Mouse (Mus musculus) liver, embryonic 12.5 days (tissue): ENCODE data around the gene Atp2b1. TPM values are rescaled to one million over a fixed set of nuclear protein-coding genes. Genes with fewer than 3 reads are reported as not detected.
"Not testable (repeated sequence)": the region's sequence is repeated elsewhere in the genome, so short reads cannot be mapped to it uniquely, and the experiment has no call there.

ENCODE experiments used
- ATAC-seq: fragments of 200-750 bp; cut with Nextera tagmentation; 2 replicates; pipeline ENCODE4 v1.8.0; 2017; ENCODE audit warnings: moderate number of reproducible peaks, mild to moderate bottlenecking, moderate library complexity
- H3K27ac ChIP-seq: fragments of 300-500 bp; sonication (generic); 2 replicates; pipeline ENCODE4 v1.5.1; 2016; ENCODE audit warnings: mild to moderate bottlenecking
- H3K27me3 ChIP-seq: fragments of 300-500 bp; sonication (generic); replicated peaks from 2 replicates; pipeline ENCODE4 v1.6.1; 2016; ENCODE audit warnings: mild to moderate bottlenecking, moderate library complexity
- H3K36me3 ChIP-seq: fragments of 300-500 bp; sonication (generic); 2 replicates; pipeline ENCODE4 v1.6.1; 2016; ENCODE audit warnings: mild to moderate bottlenecking, moderate library complexity
- H3K4me1 ChIP-seq: fragments of 300-500 bp; sonication (generic); 2 replicates; pipeline ENCODE4 v1.6.1; 2016
- H3K4me2 ChIP-seq: fragments of 300-500 bp; sonication (generic); 2 replicates; pipeline ENCODE4 v1.6.1; 2016; ENCODE audit warnings: mild to moderate bottlenecking, moderate library complexity
- H3K4me3 ChIP-seq: fragments of 300-500 bp; sonication (generic); 2 replicates; pipeline ENCODE4 v1.5.1; 2016; ENCODE audit warnings: mild to moderate bottlenecking, moderate library complexity
- H3K9ac ChIP-seq: fragments of 300-500 bp; sonication (generic); 2 replicates; pipeline ENCODE4 v1.6.1; 2016; ENCODE audit warnings: mild to moderate bottlenecking, moderate library complexity
- H3K9me3 ChIP-seq: fragments of 300-500 bp; sonication (generic); replicated peaks from 2 replicates; pipeline ENCODE4 v1.6.1; 2016; ENCODE audit warnings: mild to moderate bottlenecking, moderate library complexity
- WGBS: fragments of 180-500 bp; shearing (Covaris S2); methylation state at CpG from one replicate; pipeline ENCODE4 v1.1.7; 2016; ENCODE audit not compliant: insufficient replicate concordance; 5-methylcytosine and 5-hydroxymethylcytosine counted together
- polyA plus RNA-seq: library from polyadenylated mRNA; unstranded; fragments of >200 nt; fragmentation: Nextera tagmentation; extraction: Ambion mirVana; gene quantifications from 2 replicates; pipeline ENCODE4 v1.2.1, GENCODE M21; 2016

The Atp2b1 gene
- polyA plus RNA-seq, 1 experiment from 2014 or later = 46.9 TPM

DNA sequence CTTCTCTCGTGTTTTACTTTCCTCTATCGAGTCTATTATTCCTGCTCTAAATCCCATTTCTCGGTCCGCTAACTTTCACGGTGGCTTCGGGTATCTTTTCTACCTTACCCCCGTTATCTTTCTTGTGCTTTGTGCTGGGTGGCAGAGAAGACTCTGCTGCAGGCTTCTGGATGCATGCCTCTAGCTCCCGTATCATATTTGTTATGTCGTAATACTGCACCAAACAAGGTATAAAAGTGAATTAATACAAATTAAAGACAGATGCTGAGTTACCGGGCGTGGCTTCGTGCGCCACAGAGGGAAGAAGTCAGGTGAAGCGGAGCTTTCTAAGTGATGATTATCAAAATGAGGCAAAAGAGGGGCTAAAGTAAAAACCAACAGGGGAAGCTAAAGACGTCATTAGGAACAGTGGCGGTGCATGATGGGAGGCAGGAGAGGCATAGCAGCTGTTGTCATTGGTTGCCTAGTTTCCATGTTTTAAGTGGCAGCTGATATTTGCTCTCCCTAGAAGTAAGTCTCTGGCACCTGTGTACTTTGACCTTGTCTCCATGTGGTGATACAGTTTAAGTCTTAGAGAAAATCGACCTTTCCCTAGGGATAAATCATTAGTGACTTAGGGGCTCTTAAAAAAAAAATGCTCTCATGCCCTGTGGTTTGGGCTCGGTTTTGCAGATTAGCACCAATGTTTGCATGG is 58.9 kb downstream of the Atp2b1 start:
- H3K36me3 ChIP-seq = peaks cover 27% of the 10 kb centered on the region
- H3K27me3 ChIP-seq = no peaks in the 10 kb centered on the region
- no peak overlapping the region for H3K27ac ChIP-seq
- H3K9ac ChIP-seq = no peak overlapping the region
- no peak overlapping the region for H3K4me3 ChIP-seq
- H3K9me3 ChIP-seq = no peaks in the 10 kb centered on the region
- WGBS = 82% methylated on average over 18 of the region's 18 CpGs
- H3K4me1 ChIP-seq = peaks cover 9% of the 10 kb centered on the region
- ATAC-seq = no peak
- no peak overlapping the region for H3K4me2 ChIP-seq

GRCm38 (mm10) chr10:98974645-98975044 is 60.4 kb downstream of the Atp2b1 start:
- Histone ChIP-seq H3K4me1 (peaks cover 12% of the 10 kb centered on the region), H3K9ac (no peak overlapping the region), H3K9me3 (no peaks in the 10 kb centered on the region), H3K4me2 (no peak overlapping the region), H3K36me3 (peaks cover 14% of the 10 kb centered on the region; the same call in 1 of the 2 replicates), H3K4me3 (no peak overlapping the region), H3K27ac (no peak overlapping the region), H3K27me3 (no peaks in the 10 kb centered on the region)
- no peak for ATAC-seq
- 81% methylated on average over 3 of the region's 3 CpGs for WGBS

DNA sequence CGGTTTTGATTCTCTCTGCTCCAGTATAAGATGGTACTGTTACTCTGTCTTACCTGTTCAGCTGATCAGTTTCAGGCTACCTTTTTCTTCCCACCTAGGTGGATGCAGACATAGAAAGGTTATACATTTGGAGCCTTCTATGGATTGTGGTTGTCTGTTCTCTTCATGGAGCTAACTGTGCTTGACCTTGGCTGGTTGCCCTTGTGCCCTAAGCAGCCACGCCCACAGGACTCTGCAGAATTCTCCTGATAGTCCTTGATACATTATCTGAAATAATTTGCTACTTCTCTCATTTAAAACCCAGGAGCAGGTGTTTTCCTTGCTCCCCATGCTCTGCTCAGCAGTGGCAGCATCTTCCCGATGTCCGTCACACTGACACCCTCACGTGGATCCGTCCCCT is 61.4 kb downstream of the Atp2b1 start:
- Histone ChIP-seq H3K9me3 (no peaks in the 10 kb centered on the region), H3K4me1 (peaks cover 18% of the 10 kb centered on the region), H3K27me3 (no peaks in the 10 kb centered on the region), H3K27ac (no peak overlapping the region), H3K4me3 (no peak overlapping the region), H3K4me2 (no peak overlapping the region), H3K9ac (no peak overlapping the region), H3K36me3 (peaks cover 19% of the 10 kb centered on the region)
- ATAC-seq = no peak
- 80% methylated on average over 6 of the region's 6 CpGs for WGBS

- 80% methylated on average over 6 of the region's 6 CpGs for WGBS
- H3K9ac ChIP-seq = no peak overlapping the region
- H3K27me3 ChIP-seq = no peaks in the 10 kb centered on the region
- H3K4me3 ChIP-seq = no peak overlapping the region
- H3K36me3 ChIP-seq = peaks cover 13% of the 10 kb centered on the region
- no peak overlapping the region for H3K4me2 ChIP-seq
- H3K9me3 ChIP-seq = no peaks in the 10 kb centered on the region
- H3K27ac ChIP-seq = no peak overlapping the region
- H3K4me1 ChIP-seq = peaks cover 18% of the 10 kb centered on the region
- ATAC-seq = no peak
Observed at GRCm38 (mm10) chr10:98976877-98977494, 62.8 kb downstream of the Atp2b1 start.

- 71% methylated on average over 6 of the region's 6 CpGs for WGBS
- H3K4me1 ChIP-seq = peaks cover 17% of the 10 kb centered on the region
- no peaks in the 10 kb centered on the region for H3K9me3 ChIP-seq
- H3K36me3 ChIP-seq = peaks cover 17% of the 10 kb centered on the region
- no peak for ATAC-seq
- no peaks in the 10 kb centered on the region for H3K27me3 ChIP-seq
- no peak overlapping the region for H3K27ac ChIP-seq
- H3K4me2 ChIP-seq = no peak overlapping the region
- no peak overlapping the region for H3K9ac ChIP-seq
- H3K4me3 ChIP-seq = no peak overlapping the region
Observed at GRCm38 (mm10) chr10:98978766-98979165, 64.6 kb downstream of the Atp2b1 start.

DNA sequence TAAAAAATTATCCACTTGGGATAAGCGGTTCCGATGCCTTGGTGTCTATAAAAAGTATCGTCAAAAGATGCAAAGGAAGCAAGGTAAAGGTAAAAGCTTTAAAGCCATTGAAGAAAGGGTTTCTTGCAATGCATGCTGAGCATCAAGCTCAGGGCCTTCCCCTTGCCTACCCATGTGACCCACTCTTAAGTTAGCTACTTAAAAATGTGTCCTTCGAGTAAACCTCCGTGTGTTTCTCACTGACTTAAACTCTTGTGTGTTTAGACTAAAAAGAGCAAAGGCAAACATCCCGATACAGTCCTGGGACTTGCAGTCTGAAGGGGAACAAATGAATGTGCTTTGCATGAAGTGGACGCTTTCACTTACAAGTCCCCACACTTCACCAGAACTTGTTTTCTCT is 65.1 kb downstream of the Atp2b1 start:
- Histone ChIP-seq H3K9me3 (no peaks in the 10 kb centered on the region), H3K27ac (no peak overlapping the region), H3K4me1 (peaks cover 15% of the 10 kb centered on the region), H3K4me3 (no peak overlapping the region), H3K9ac (no peak overlapping the region), H3K4me2 (no peak overlapping the region), H3K27me3 (no peaks in the 10 kb centered on the region), H3K36me3 (peaks cover 17% of the 10 kb centered on the region)
- ATAC-seq = no peak
- 83% methylated on average over 7 of the region's 7 CpGs for WGBS

- H3K4me1 ChIP-seq = peaks cover 15% of the 10 kb centered on the region
- H3K27me3 ChIP-seq = no peaks in the 10 kb centered on the region
- H3K9me3 ChIP-seq = no peaks in the 10 kb centered on the region
- ATAC-seq = no peak
- H3K4me3 ChIP-seq = no peak overlapping the region
- peaks cover 21% of the 10 kb centered on the region for H3K36me3 ChIP-seq
- H3K9ac ChIP-seq = no peak overlapping the region
- no peak overlapping the region for H3K27ac ChIP-seq
- no peak overlapping the region for H3K4me2 ChIP-seq
- WGBS = 83% methylated on average over 8 of the region's 8 CpGs
Observed at GRCm38 (mm10) chr10:98979951-98980350, 65.7 kb downstream of the Atp2b1 start.

DNA sequence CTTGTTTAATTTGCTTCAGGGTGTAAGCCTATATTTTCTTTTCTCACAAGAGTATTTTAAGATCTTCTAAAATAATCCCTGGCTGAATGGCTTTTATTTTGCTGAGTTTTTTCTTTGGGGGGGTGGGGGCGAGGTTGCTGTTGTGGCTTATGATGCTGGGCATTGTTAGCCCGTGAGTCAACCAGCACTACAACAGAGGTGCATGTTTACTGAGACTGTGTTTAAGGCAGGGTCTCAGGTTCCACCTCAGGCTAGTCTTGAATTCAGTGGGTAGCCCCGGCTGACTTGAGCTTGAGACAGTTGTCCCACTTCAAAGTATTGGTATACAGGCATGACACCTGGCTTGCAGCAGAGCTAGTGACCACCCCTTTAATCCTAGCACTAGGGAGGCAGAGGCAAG is 77.8 kb downstream of the Atp2b1 start:
- H3K4me1 ChIP-seq = no peaks in the 10 kb centered on the region
- no peak overlapping the region for H3K9ac ChIP-seq
- ATAC-seq = no peak
- no peaks in the 10 kb centered on the region for H3K27me3 ChIP-seq
- H3K27ac ChIP-seq = no peak overlapping the region
- H3K36me3 ChIP-seq = peaks cover 87% of the 10 kb centered on the region
- 77% methylated on average over 3 of the region's 3 CpGs for WGBS
- no peaks in the 10 kb centered on the region for H3K9me3 ChIP-seq
- H3K4me2 ChIP-seq = no peak overlapping the region
- H3K4me3 ChIP-seq = no peak overlapping the region

DNA sequence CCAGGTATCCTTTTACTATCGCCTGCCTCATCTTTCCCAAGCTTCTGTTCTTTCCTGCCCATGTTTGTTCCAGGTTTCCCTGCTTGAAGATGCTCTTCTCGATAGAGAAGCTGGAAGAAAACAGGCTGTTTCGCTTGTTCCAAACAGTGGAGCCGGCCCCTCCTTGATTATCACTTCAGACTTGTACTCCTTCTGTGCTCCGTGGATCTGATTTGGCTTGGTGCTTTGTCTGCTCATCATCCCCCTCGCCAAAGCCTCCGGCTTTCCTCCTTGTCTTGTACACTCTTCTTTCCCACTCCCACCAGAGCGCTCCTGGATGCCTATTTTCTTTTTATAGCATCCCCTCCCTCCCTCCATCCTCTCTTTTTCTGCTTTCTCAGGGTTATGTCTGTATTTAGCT is 79.0 kb downstream of the Atp2b1 start:
- no peak for ATAC-seq
- Histone ChIP-seq H3K27me3 (no peaks in the 10 kb centered on the region), H3K27ac (no peak overlapping the region), H3K4me3 (no peak overlapping the region), H3K4me1 (no peaks in the 10 kb centered on the region), H3K9ac (no peak overlapping the region), H3K4me2 (no peak overlapping the region), H3K36me3 (peaks cover 91% of the 10 kb centered on the region), H3K9me3 (no peaks in the 10 kb centered on the region)
- WGBS = 88% methylated on average over 8 of the region's 8 CpGs

DNA sequence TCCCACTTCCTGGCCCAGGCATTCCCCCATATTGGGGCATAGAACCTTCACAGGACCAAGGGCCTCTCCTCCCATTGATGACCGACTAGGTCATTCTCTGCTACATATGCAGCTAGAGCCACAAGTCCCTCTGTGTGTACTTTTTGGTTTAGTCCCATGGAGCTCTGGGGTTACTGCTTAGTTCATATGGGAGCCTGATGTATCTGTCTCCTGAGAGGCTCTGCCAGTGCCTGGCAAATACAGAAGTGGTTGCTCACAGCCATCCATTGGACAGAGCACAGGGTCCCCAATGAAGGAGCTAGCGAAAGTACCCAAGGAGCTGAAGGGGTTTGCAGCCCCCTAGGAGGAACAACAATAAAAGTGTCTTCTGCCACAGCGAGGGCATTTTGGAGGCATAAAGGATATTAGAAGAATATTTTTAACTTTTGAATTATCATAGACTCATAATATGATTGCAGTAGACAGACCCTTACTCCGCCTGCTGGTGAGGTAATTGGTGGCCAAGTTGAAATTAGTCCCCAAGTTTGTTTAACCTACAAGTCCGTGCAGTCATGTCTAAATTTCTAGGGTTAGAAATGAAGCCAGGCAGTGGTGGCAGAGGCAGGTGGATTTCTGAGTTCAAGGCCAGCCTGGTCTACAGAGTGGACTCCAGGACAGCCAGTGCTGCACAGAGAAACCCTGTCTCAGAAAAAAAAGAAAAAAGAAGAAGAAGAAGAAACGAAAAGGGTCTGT is 81.0 kb downstream of the Atp2b1 start:
- not testable (repeated sequence) for H3K27me3 ChIP-seq, H3K4me2 ChIP-seq, H3K9ac ChIP-seq, H3K4me1 ChIP-seq, H3K4me3 ChIP-seq, H3K9me3 ChIP-seq, H3K27ac ChIP-seq, ATAC-seq
- peaks cover 93% of the 10 kb centered on the region for H3K36me3 ChIP-seq
- WGBS = 86% methylated on average over 6 of the region's 6 CpGs

GRCm38 (mm10) chr10:99004866-99005265 is 90.7 kb downstream of the Atp2b1 start:
- no peak for ATAC-seq
- H3K9me3 ChIP-seq = no peaks in the 10 kb centered on the region
- no peaks in the 10 kb centered on the region for H3K4me1 ChIP-seq
- 84% methylated on average over 3 of the region's 3 CpGs for WGBS
- no peak overlapping the region for H3K4me2 ChIP-seq
- H3K36me3 ChIP-seq = peaks cover 88% of the 10 kb centered on the region
- no peak overlapping the region for H3K4me3 ChIP-seq
- no peak overlapping the region for H3K9ac ChIP-seq
- H3K27me3 ChIP-seq = no peaks in the 10 kb centered on the region
- H3K27ac ChIP-seq = no peak overlapping the region

DNA sequence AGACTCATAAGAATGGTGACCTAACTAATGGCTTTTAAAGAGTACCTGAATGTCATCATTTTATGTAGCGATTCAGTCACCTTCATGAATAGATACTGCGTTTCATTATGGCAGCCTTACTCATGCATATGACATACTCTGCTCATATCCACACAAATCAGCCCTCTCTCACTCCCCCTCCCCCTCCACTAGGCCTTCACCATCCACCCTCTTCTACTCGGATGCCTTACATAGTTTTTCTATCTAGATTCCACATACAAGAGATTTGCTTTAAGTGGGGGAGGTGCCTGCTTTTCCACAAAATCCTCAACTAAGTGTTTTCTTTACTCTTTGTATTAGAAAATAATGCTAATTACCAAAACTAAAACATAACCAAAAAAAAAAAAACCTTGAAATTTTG is 96.9 kb downstream of the Atp2b1 start:
- H3K9ac ChIP-seq = no peak overlapping the region
- no peak overlapping the region for H3K27ac ChIP-seq
- H3K4me2 ChIP-seq = no peak overlapping the region
- no peaks in the 10 kb centered on the region for H3K9me3 ChIP-seq
- H3K4me1 ChIP-seq = no peaks in the 10 kb centered on the region
- H3K4me3 ChIP-seq = no peak overlapping the region
- WGBS = 67% methylated on average over 3 of the region's 3 CpGs
- H3K36me3 ChIP-seq = peaks cover 76% of the 10 kb centered on the region
- ATAC-seq = no peak
- H3K27me3 ChIP-seq = no peaks in the 10 kb centered on the region
